Mouse (Mus musculus) forebrain, embryonic 10.5 days (tissue): ENCODE measurements around the gene Zfp280c. TPM values are rescaled to one million over a fixed set of nuclear protein-coding genes. Genes with fewer than 3 reads are reported as not detected.

ENCODE experiments used
- DNase-seq: peaks from one replicate; pipeline ENCODE4 v3.0.0-alpha.2; 2017; ENCODE audit warnings: low spot score; ENCODE audit errors: extremely low spot score
- H3K27ac ChIP-seq: fragments of 300-500 bp; sonication (generic); 2 replicates; pipeline ENCODE4 v1.5.1; 2016; ENCODE audit warnings: mild to moderate bottlenecking
- H3K27me3 ChIP-seq: fragments of 300-500 bp; sonication (generic); 2 replicates; pipeline ENCODE4 v1.6.1; 2016; ENCODE audit warnings: mild to moderate bottlenecking; ENCODE audit not compliant: poor library complexity, severe bottlenecking
- H3K36me3 ChIP-seq: fragments of 300-500 bp; sonication (generic); replicated peaks from 2 replicates; pipeline ENCODE4 v1.6.1; 2016; ENCODE audit warnings: mild to moderate bottlenecking, moderate library complexity
- H3K4me1 ChIP-seq: fragments of 300-500 bp; sonication (generic); 2 replicates; pipeline ENCODE4 v1.6.1; 2016
- H3K4me3 ChIP-seq: fragments of 300-500 bp; sonication (generic); 2 replicates; pipeline ENCODE4 v1.5.1; 2016; ENCODE audit warnings: mild to moderate bottlenecking, moderate library complexity
- H3K9me3 ChIP-seq: fragments of 300-500 bp; sonication (generic); 2 replicates; pipeline ENCODE4 v1.6.1; 2016; ENCODE audit warnings: mild to moderate bottlenecking, moderate library complexity
- WGBS: fragments of 180-500 bp; shearing (Covaris S2); methylation state at CpG from one replicate; pipeline ENCODE4 v1.1.7; 2016; 5-methylcytosine and 5-hydroxymethylcytosine counted together
- microRNA-seq: library from miRNA; unstranded; fragments of <30 nt; microRNA quantifications from one replicate; pipeline ENCODE4, GENCODE M21; 2017
- polyA plus RNA-seq: library from polyadenylated mRNA; unstranded; fragments of >200 nt; fragmentation: Nextera tagmentation; extraction: Ambion mirVana; gene quantifications from 2 replicates; pipeline ENCODE4 v1.2.1, GENCODE M21; 2016

Zfp280c gene
- polyA plus RNA-seq, 1 experiment from 2014 or later: 20.4 TPM

- WGBS: 74% methylated on average over 1 of the region's 1 CpGs
- Histone ChIP-seq H3K27me3 (no peaks in the 10 kb centered on the region; the same call in 1 of the 2 replicates), H3K36me3 (no peaks in the 10 kb centered on the region), H3K4me1 (peaks cover under 1% of the 10 kb centered on the region; the same call in 1 of the 2 replicates), H3K4me3 (no peak overlapping the region), H3K27ac (no peak overlapping the region), H3K9me3 (no peaks in the 10 kb centered on the region)
- DNase-seq: no peak
Measured at GRCm38 (mm10) chrX:48525332-48525731, 69.0 kb downstream of the Zfp280c start.

DNA sequence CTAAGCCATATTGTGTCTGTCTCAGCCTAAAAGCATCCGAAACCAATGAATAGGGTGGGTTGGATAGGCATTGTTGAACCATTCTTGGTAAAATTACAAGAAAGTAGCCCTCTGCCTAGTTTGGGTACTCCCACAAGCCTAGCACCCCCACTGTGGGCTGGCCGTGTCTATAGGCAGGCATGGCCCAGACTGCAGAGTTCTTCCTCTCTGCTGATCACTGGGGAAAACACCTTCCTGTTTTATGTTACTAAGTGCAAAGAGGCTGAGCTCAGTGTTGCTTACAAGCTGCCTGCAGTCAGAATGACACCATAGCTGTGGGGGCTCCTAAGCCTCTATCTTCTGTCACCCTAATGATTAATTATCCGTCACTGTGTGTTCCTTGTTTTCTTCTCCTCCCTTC lies 70.8 kb downstream of the Zfp280c start:
- 78% methylated on average over 3 of the region's 3 CpGs for WGBS

DNA sequence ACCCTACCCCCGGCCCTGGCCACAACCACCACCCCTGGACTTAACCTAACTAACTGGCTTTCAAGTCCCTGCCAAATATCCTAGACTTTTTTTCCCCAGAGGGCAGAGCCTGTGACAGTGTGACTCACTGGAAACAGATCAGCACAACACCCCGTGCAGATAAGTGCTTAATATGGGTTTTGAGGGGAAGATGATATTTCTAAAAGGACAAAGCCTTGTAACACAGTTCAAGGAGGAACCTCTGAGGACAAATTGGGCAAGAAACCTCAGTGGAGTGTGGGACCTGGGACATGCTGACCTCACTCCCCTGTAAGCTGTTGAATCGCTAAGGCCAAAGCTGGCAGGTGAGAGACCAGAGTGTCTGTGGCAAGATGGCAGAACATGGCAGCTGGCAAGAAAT lies 72.7 kb downstream of the Zfp280c start:
- DNase-seq: no peak
- Histone ChIP-seq H3K9me3 (no peaks in the 10 kb centered on the region), H3K4me1 (peaks cover 17% of the 10 kb centered on the region), H3K4me3 (no peak overlapping the region), H3K36me3 (no peaks in the 10 kb centered on the region), H3K27me3 (no peaks in the 10 kb centered on the region; the same call in 1 of the 2 replicates), H3K27ac (no peak overlapping the region)
- 95% methylated on average over 3 of the region's 3 CpGs for WGBS

More for the DNA sequence above, 70.8 kb downstream of the Zfp280c start:
- Histone ChIP-seq H3K36me3 (no peaks in the 10 kb centered on the region), H3K9me3 (no peaks in the 10 kb centered on the region), H3K27ac (no peak overlapping the region), H3K4me1 (peaks cover 16% of the 10 kb centered on the region), H3K27me3 (no peaks in the 10 kb centered on the region; the same call in 1 of the 2 replicates), H3K4me3 (no peak overlapping the region)
- DNase-seq: no peak

- DNase-seq: no peak
- Histone ChIP-seq H3K4me3 (peak overlapping the region; percentile 57), H3K27me3 (no peaks in the 10 kb centered on the region; the same call in 1 of the 2 replicates), H3K36me3 (no peaks in the 10 kb centered on the region), H3K27ac (peak overlapping the region; percentile 86), H3K9me3 (no peaks in the 10 kb centered on the region), H3K4me1 (peaks cover 17% of the 10 kb centered on the region)
- WGBS: 15% methylated on average over 20 of the region's 20 CpGs
Measured at GRCm38 (mm10) chrX:48519549-48520085, 74.7 kb downstream of the Zfp280c start.

DNA sequence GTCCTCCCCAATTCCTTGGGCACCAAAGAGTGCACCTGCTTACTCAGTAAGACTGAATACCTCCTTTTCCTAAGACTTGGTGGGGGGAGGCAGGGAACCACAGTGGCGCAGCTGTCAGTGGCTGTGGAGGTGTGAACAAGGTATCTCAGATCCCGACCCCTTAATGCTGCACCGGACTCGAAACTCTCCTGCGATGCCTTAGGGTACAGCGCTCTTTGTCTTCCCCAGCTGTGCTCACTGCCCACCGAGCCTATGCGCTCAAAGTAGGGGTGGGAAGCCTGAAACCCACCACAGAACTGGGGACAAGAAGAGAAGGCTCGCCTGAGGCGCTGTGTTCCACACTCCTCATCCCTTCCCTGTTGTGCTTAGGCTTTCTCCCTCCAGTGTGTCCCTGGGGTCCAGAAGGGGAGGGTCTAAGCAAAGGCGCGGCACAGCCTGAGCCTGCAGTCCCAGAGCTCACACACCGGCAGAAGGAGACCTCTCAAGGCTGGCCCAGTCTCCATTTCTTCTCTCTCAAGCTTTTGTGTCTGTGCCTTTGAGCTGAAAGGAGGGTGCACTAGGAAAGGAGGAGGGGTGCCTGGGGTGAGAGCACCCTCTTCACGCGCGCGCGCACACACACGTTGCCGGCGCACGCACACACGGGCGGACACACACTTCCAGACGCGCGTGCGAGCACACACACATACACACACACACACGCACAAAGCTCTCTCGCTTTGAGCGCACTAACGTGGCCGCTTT lies 75.3 kb downstream of the Zfp280c start, which contains the start of gene Rab33a:
Rab33a (plus strand) TSS at position 478 of the 741 bp plus-strand sequence.
- Histone ChIP-seq H3K9me3 (no peaks in the 10 kb centered on the region), H3K27ac (peak within 1 kb of the TSS; percentile 86), H3K4me1 (peaks cover 21% of the 10 kb centered on the region), H3K4me3 (peak within 1 kb of the TSS; percentile 57), H3K27me3 (no peaks in the 10 kb centered on the region; the same call in 1 of the 2 replicates), H3K36me3 (no peaks in the 10 kb centered on the region)
- DNase-seq: peak; percentile 33
- 14% methylated on average over 33 of the region's 33 CpGs for WGBS

DNA sequence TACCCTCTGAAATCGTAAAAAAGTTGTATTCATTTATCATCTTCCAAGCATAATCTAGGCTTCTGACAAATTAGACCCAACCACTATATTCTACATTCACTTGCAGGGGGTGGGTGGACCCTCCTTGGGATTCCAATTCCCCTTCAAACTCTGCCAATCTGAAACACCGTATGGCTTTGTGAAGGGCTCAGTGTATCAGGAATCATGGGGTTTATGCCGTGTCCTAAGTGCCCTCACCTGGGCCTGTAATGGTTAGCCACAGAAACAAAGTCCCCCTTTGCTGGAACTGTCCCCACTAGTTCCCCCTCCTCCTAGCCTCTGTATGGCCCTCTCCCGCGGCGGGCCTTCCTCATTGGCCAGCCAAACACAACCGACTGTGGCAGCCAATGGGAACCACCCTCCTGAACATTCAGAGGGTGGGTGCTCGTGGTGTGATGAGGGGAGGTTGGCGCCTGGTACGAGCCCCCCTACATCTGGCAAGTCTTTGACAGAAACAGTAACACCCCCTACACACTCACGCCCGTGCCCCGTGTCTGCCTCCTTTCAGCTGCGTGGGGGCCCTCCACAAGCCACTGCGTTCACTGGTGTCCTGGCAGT lies 76.0 kb downstream of the Zfp280c start:
- Histone ChIP-seq H3K4me3 (peak overlapping the region; percentile 57), H3K9me3 (no peaks in the 10 kb centered on the region), H3K27me3 (no peaks in the 10 kb centered on the region; the same call in 1 of the 2 replicates), H3K36me3 (no peaks in the 10 kb centered on the region), H3K27ac (peak overlapping the region; percentile 86), H3K4me1 (peaks cover 22% of the 10 kb centered on the region)
- DNase-seq: peak; percentile 55
- 27% methylated on average over 15 of the region's 15 CpGs for WGBS

DNA sequence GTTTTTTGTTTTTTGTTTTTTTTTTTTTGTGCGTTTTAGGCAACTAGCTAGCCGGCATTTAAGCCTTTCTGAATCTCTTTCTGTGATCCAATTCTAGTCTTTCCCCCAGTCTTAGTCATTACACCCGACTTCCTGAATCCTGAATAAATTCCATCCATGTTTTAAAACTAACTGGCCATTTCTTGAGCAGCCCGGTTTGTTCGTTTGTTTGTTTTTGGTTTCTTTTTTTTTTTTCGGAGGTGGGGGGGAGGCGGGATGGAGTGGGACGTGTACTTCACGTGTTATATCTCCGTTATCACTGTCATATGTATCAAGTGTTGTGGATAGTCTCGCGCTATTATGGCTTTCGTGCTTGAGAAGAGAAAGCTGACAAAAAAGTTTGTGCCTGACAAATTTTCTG lies 80.5 kb downstream of the Zfp280c start:
- H3K27ac ChIP-seq: peak overlapping the region; percentile 84
- DNase-seq: no peak
- H3K9me3 ChIP-seq: no peaks in the 10 kb centered on the region
- peaks cover 17% of the 10 kb centered on the region for H3K4me1 ChIP-seq
- H3K27me3 ChIP-seq: no peaks in the 10 kb centered on the region
- H3K4me3 ChIP-seq: peak overlapping the region; percentile 60
- peaks cover 5% of the 10 kb centered on the region; the same call in 1 of the 2 replicates for H3K36me3 ChIP-seq
- WGBS: 19% methylated on average over 13 of the region's 13 CpGs

DNA sequence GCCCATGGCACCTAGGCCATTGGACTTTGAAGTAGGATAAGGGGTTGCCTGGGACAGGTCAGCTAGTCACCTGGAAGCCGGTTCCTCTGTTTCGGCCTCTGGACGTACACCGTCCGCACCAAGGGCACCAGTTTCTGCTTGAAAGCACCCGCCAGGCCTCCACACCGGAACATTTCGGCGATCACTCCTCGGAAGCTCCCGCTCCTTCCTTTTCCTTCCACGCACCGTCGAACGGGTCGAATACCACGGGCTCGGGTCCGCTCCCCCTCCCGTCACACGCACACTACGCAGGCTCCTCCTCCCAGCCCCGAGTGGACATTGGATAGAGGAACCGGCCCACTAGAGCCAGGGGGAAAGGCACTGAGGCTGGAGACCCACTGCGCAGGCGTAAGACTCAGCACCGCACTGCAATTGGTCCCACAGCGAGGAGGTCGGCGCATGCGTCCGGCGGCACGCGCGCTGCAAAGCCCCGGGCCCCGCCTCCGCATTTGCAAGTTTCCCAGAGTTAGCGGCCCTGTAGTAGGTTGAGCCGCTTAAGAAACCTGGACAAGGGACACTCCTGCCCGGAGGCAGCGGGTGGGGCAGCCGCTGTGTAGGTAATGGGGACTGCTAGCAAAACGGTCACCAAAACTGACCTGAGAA lies 81.0 kb downstream of the Zfp280c start, which contains the start of gene Aifm1:
Aifm1 (minus strand) TSS at position 398 of the 642 bp plus-strand sequence.
- H3K4me3 ChIP-seq: peak within 1 kb of the TSS; percentile 60
- 16% methylated on average over 45 of the region's 45 CpGs for WGBS
- no peaks in the 10 kb centered on the region for H3K9me3 ChIP-seq
- peak; percentile 89 for DNase-seq
- H3K27me3 ChIP-seq: no peaks in the 10 kb centered on the region
- H3K36me3 ChIP-seq: peaks cover 5% of the 10 kb centered on the region; the same call in 1 of the 2 replicates
- H3K27ac ChIP-seq: peak within 1 kb of the TSS; percentile 84
- H3K4me1 ChIP-seq: peaks cover 13% of the 10 kb centered on the region

DNA sequence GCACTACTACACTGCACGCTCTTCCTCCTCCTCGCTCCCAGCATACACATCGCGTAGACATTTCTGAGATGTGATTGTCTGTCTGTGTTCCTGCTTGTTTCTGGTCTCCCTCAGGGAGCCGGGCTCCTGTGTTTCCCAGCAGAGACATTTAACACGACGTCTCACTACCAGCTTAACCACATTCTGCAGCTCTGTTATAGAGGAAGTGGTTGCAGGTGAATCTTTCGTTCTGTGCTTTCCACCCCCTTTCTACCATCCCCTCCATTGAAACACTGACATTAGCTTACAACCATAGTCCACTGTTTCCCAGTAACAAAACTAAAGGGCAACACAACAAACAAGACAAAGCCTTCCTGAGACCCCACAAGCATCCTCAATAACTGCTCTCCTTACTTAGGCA lies 100.5 kb downstream of the Zfp280c start:
- H3K27ac ChIP-seq: no peak overlapping the region
- peaks cover 86% of the 10 kb centered on the region for H3K36me3 ChIP-seq
- DNase-seq: no peak
- H3K4me1 ChIP-seq: no peaks in the 10 kb centered on the region
- no peaks in the 10 kb centered on the region for H3K27me3 ChIP-seq
- no peaks in the 10 kb centered on the region for H3K9me3 ChIP-seq
- 92% methylated on average over 8 of the region's 8 CpGs for WGBS
- H3K4me3 ChIP-seq: no peak overlapping the region

Small RNA genes within 50 kb of the gene (microRNA-seq; reads per million reads assigned to microRNA genes)
- gene Gm27828: not detected

Other genes with a start within 250 kb of the Zfp280c start
- gene Elf4, start 131.4 kb downstream of the Zfp280c start, polyA plus RNA-seq: 2.0 and 2.9 TPM in 2 replicates
- 85.4 and 87.8 TPM in 2 replicates for gene Aifm1, start 80.9 kb downstream of the Zfp280c start, polyA plus RNA-seq
- 10.6 and 10.8 TPM in 2 replicates for gene Rab33a, start 75.2 kb downstream of the Zfp280c start, polyA plus RNA-seq
- gene Slc25a14, start 28.9 kb upstream of the Zfp280c start, polyA plus RNA-seq: 20.5 and 22.6 TPM in 2 replicates
- gene Gpr119, start 80.0 kb upstream of the Zfp280c start, polyA plus RNA-seq: not detected in 2 replicates
- 31.2 and 32.3 TPM in 2 replicates for gene Rbmx2, start 100.5 kb upstream of the Zfp280c start, polyA plus RNA-seq